Mouse (Mus musculus) forebrain, embryonic 15.5 days (tissue): ENCODE measurements around the gene St3gal4. TPM values are rescaled to one million over a fixed set of nuclear protein-coding genes. Genes with fewer than 3 reads are reported as not detected.

Experiments
- ATAC-seq: fragments of 200-750 bp; cut with Nextera tagmentation; replicated peaks from 2 replicates; pipeline ENCODE4 v1.8.0; 2017; ENCODE audit warnings: mild to moderate bottlenecking, moderate TSS enrichment, moderate library complexity
- H3K27ac ChIP-seq: fragments of 300-500 bp; sonication (generic); replicated peaks from 2 replicates; pipeline ENCODE4 v1.5.1; 2015; ENCODE audit warnings: mild to moderate bottlenecking, inconsistent platforms
- H3K27me3 ChIP-seq: fragments of 300-500 bp; sonication (generic); 2 replicates; pipeline ENCODE4 v1.6.1; 2015; ENCODE audit warnings: inconsistent platforms
- H3K36me3 ChIP-seq: fragments of 300-500 bp; sonication (generic); 2 replicates; pipeline ENCODE4 v1.6.1; 2015; ENCODE audit warnings: mild to moderate bottlenecking, inconsistent platforms
- H3K4me1 ChIP-seq: fragments of 300-500 bp; sonication (generic); 2 replicates; pipeline ENCODE4 v1.6.1; 2015; ENCODE audit warnings: inconsistent platforms
- H3K4me2 ChIP-seq: fragments of 300-500 bp; sonication (generic); replicated peaks from 2 replicates; pipeline ENCODE4 v1.6.1; 2015; ENCODE audit warnings: mild to moderate bottlenecking, inconsistent platforms
- H3K4me3 ChIP-seq: fragments of 300-500 bp; sonication (generic); 2 replicates; pipeline ENCODE4 v1.5.1; 2015; ENCODE audit warnings: mild to moderate bottlenecking, inconsistent platforms
- H3K9ac ChIP-seq: fragments of 300-500 bp; sonication (generic); replicated peaks from 2 replicates; pipeline ENCODE4 v1.6.1; 2015; ENCODE audit warnings: mild to moderate bottlenecking, inconsistent platforms
- H3K9me3 ChIP-seq: fragments of 300-500 bp; sonication (generic); 2 replicates; pipeline ENCODE4 v1.6.1; 2016; ENCODE audit warnings: inconsistent platforms
- WGBS: fragments of 180-500 bp; shearing (Covaris S2); methylation state at CpG from one replicate; pipeline ENCODE4 v1.1.7; 2015; ENCODE audit warnings: mixed read lengths; 5-methylcytosine and 5-hydroxymethylcytosine counted together
- polyA plus RNA-seq: library from polyadenylated mRNA; unstranded; fragments of >200 nt; fragmentation: Nextera tagmentation; extraction: Ambion mirVana; gene quantifications from 2 replicates; pipeline ENCODE4 v1.2.1, GENCODE M21; 2015

St3gal4 gene
- polyA plus RNA-seq, 1 experiment from 2014 or later = 13.7 TPM

GRCm38 (mm10) chr9:35114234-35114633, 4.8 kb downstream of the St3gal4 start:
- Histone ChIP-seq H3K27ac (no peak overlapping the region), H3K4me1 (peaks cover 31% of the 10 kb centered on the region), H3K27me3 (no peaks in the 10 kb centered on the region), H3K9ac (no peak overlapping the region), H3K9me3 (no peaks in the 10 kb centered on the region), H3K36me3 (no peaks in the 10 kb centered on the region), H3K4me3 (no peak overlapping the region), H3K4me2 (no peak overlapping the region)
- no peak for ATAC-seq
- 89% methylated on average over 3 of the region's 3 CpGs for WGBS

- Histone ChIP-seq H3K9ac (no peak overlapping the region), H3K27ac (no peak overlapping the region), H3K27me3 (no peaks in the 10 kb centered on the region), H3K36me3 (no peaks in the 10 kb centered on the region), H3K4me3 (no peak overlapping the region), H3K4me2 (peak overlapping the region; percentile 26), H3K4me1 (peaks cover 30% of the 10 kb centered on the region), H3K9me3 (no peaks in the 10 kb centered on the region)
- WGBS = 17% methylated on average over 19 of the region's 19 CpGs
- ATAC-seq = 0 out of 2 replicates have a peak, but pooled peaks have one; percentile 20
Observed at GRCm38 (mm10) chr9:35111941-35112595, 7.0 kb downstream of the St3gal4 start.

GRCm38 (mm10) chr9:35111446-35111845, 7.6 kb downstream of the St3gal4 start:
- Histone ChIP-seq H3K4me1 (peaks cover 30% of the 10 kb centered on the region), H3K27ac (no peak overlapping the region), H3K36me3 (no peaks in the 10 kb centered on the region), H3K27me3 (no peaks in the 10 kb centered on the region), H3K9ac (no peak overlapping the region), H3K4me3 (no peak overlapping the region), H3K4me2 (peak overlapping the region; percentile 26), H3K9me3 (no peaks in the 10 kb centered on the region)
- WGBS = 79% methylated on average over 7 of the region's 7 CpGs
- ATAC-seq = no peak

- H3K27ac ChIP-seq = no peak overlapping the region
- 78% methylated on average over 4 of the region's 4 CpGs for WGBS
- no peak overlapping the region for H3K9ac ChIP-seq
- no peaks in the 10 kb centered on the region for H3K27me3 ChIP-seq
- H3K36me3 ChIP-seq = no peaks in the 10 kb centered on the region
- ATAC-seq = no peak
- H3K4me2 ChIP-seq = no peak overlapping the region
- H3K9me3 ChIP-seq = no peaks in the 10 kb centered on the region
- H3K4me3 ChIP-seq = no peak overlapping the region
- H3K4me1 ChIP-seq = peaks cover 24% of the 10 kb centered on the region
Observed at GRCm38 (mm10) chr9:35110567-35110966, 8.5 kb downstream of the St3gal4 start.

GRCm38 (mm10) chr9:35110051-35110450, 9.0 kb downstream of the St3gal4 start:
- H3K9me3 ChIP-seq = no peaks in the 10 kb centered on the region
- no peaks in the 10 kb centered on the region for H3K36me3 ChIP-seq
- no peaks in the 10 kb centered on the region for H3K27me3 ChIP-seq
- no peak overlapping the region for H3K27ac ChIP-seq
- H3K4me1 ChIP-seq = peaks cover 20% of the 10 kb centered on the region
- WGBS = 89% methylated on average over 5 of the region's 5 CpGs
- H3K4me3 ChIP-seq = no peak overlapping the region
- no peak overlapping the region for H3K4me2 ChIP-seq
- no peak for ATAC-seq
- no peak overlapping the region for H3K9ac ChIP-seq

GRCm38 (mm10) chr9:35108916-35109315, 10.2 kb downstream of the St3gal4 start:
- H3K9me3 ChIP-seq = no peaks in the 10 kb centered on the region
- H3K4me3 ChIP-seq = no peak overlapping the region
- peaks cover 20% of the 10 kb centered on the region for H3K4me1 ChIP-seq
- ATAC-seq = peak; percentile 80
- no peak overlapping the region for H3K4me2 ChIP-seq
- H3K27ac ChIP-seq = peak overlapping the region; percentile 49; the same call in 1 of the 2 replicates
- H3K9ac ChIP-seq = no peak overlapping the region
- no peaks in the 10 kb centered on the region for H3K27me3 ChIP-seq
- 19% methylated on average over 5 of the region's 5 CpGs for WGBS
- no peaks in the 10 kb centered on the region for H3K36me3 ChIP-seq

- 82% methylated on average over 3 of the region's 3 CpGs for WGBS
- Histone ChIP-seq H3K36me3 (no peaks in the 10 kb centered on the region), H3K4me3 (no peak overlapping the region), H3K27me3 (no peaks in the 10 kb centered on the region), H3K4me1 (peaks cover 20% of the 10 kb centered on the region), H3K4me2 (no peak overlapping the region), H3K9me3 (no peaks in the 10 kb centered on the region), H3K27ac (no peak overlapping the region), H3K9ac (no peak overlapping the region)
- no peak for ATAC-seq
Observed at GRCm38 (mm10) chr9:35108066-35108465, 11.0 kb downstream of the St3gal4 start.

GRCm38 (mm10) chr9:35107396-35107795, 11.7 kb downstream of the St3gal4 start:
- 83% methylated on average over 5 of the region's 5 CpGs for WGBS
- ATAC-seq = no peak
- H3K36me3 ChIP-seq = no peaks in the 10 kb centered on the region

GRCm38 (mm10) chr9:35105884-35106880, 12.9 kb downstream of the St3gal4 start:
- WGBS = 72% methylated on average over 15 of the region's 15 CpGs
- ATAC-seq = no peak

More at GRCm38 (mm10) chr9:35107396-35107795, 11.7 kb downstream of the St3gal4 start:
- no peak overlapping the region for H3K27ac ChIP-seq
- no peak overlapping the region for H3K4me3 ChIP-seq
- H3K4me2 ChIP-seq = no peak overlapping the region
- peaks cover 20% of the 10 kb centered on the region for H3K4me1 ChIP-seq
- no peaks in the 10 kb centered on the region for H3K27me3 ChIP-seq
- no peak overlapping the region for H3K9ac ChIP-seq
- no peaks in the 10 kb centered on the region for H3K9me3 ChIP-seq

GRCm38 (mm10) chr9:35105438-35105837, 13.6 kb downstream of the St3gal4 start:
- ATAC-seq = no peak
- H3K27ac ChIP-seq = no peak overlapping the region
- no peaks in the 10 kb centered on the region for H3K36me3 ChIP-seq
- peaks cover 12% of the 10 kb centered on the region for H3K4me1 ChIP-seq
- no peak overlapping the region for H3K9ac ChIP-seq
- H3K9me3 ChIP-seq = no peaks in the 10 kb centered on the region
- no peak overlapping the region for H3K4me3 ChIP-seq
- no peaks in the 10 kb centered on the region for H3K27me3 ChIP-seq
- H3K4me2 ChIP-seq = no peak overlapping the region
- WGBS = 57% methylated on average over 2 of the region's 2 CpGs

More at GRCm38 (mm10) chr9:35105884-35106880, 12.9 kb downstream of the St3gal4 start:
- H3K9ac ChIP-seq = no peak overlapping the region
- peaks cover 12% of the 10 kb centered on the region for H3K4me1 ChIP-seq
- no peaks in the 10 kb centered on the region for H3K9me3 ChIP-seq
- H3K4me3 ChIP-seq = no peak overlapping the region
- no peak overlapping the region for H3K4me2 ChIP-seq
- H3K36me3 ChIP-seq = no peaks in the 10 kb centered on the region
- H3K27ac ChIP-seq = no peak overlapping the region
- H3K27me3 ChIP-seq = no peaks in the 10 kb centered on the region

GRCm38 (mm10) chr9:35104711-35105110, 14.4 kb downstream of the St3gal4 start:
- Histone ChIP-seq H3K4me2 (no peak overlapping the region), H3K27me3 (no peaks in the 10 kb centered on the region), H3K9me3 (no peaks in the 10 kb centered on the region), H3K27ac (no peak overlapping the region), H3K9ac (no peak overlapping the region), H3K36me3 (no peaks in the 10 kb centered on the region), H3K4me1 (peaks cover 12% of the 10 kb centered on the region), H3K4me3 (no peak overlapping the region)
- no peak for ATAC-seq
- 67% methylated on average over 4 of the region's 4 CpGs for WGBS

- H3K4me3 ChIP-seq = no peak overlapping the region
- H3K4me1 ChIP-seq = no peaks in the 10 kb centered on the region
- H3K9ac ChIP-seq = no peak overlapping the region
- H3K36me3 ChIP-seq = no peaks in the 10 kb centered on the region
- no peaks in the 10 kb centered on the region for H3K9me3 ChIP-seq
- 86% methylated on average over 4 of the region's 4 CpGs for WGBS
- no peaks in the 10 kb centered on the region for H3K27me3 ChIP-seq
- ATAC-seq = no peak
- H3K4me2 ChIP-seq = no peak overlapping the region
- H3K27ac ChIP-seq = no peak overlapping the region
Observed at GRCm38 (mm10) chr9:35098762-35099161, 20.3 kb downstream of the St3gal4 start.
